Mouse (Mus musculus) brain, adult 2 months (tissue): ENCODE measurements around the gene Mogat1.
"Not testable (repeated sequence)": the region's sequence is repeated elsewhere in the genome, so short reads cannot be mapped to it uniquely, and the experiment has no call there.

Experiments used
- DNase-seq: peaks from one replicate; pipeline ENCODE4 v3.0.0; 2011; ENCODE audit warnings: low read depth, low spot score

Mogat1 gene

GRCm38 (mm10) chr1:78536310-78537164 lies 25.7 kb downstream of the Mogat1 start:
- DNase-seq, result peak; percentile 89

- DNase-seq, result peak; percentile 97
Measured at GRCm38 (mm10) chr1:78537494-78538010, 26.8 kb downstream of the Mogat1 start.

GRCm38 (mm10) chr1:78538396-78538795 lies 27.6 kb downstream of the Mogat1 start:
- DNase-seq, result peak; percentile 60

- DNase-seq, result no peak
Measured at GRCm38 (mm10) chr1:78539166-78539565, 28.4 kb downstream of the Mogat1 start.

- not testable (repeated sequence) for DNase-seq
Measured at GRCm38 (mm10) chr1:78543631-78544030, 32.8 kb downstream of the Mogat1 start.

- no peak for DNase-seq
Measured at GRCm38 (mm10) chr1:78546258-78546657, 35.5 kb downstream of the Mogat1 start.

GRCm38 (mm10) chr1:78548961-78549360 lies 38.2 kb downstream of the Mogat1 start:
- peak; percentile 73 for DNase-seq

- no peak for DNase-seq
Measured at GRCm38 (mm10) chr1:78554012-78554666, 43.3 kb downstream of the Mogat1 start.

GRCm38 (mm10) chr1:78566963-78567362 lies 56.2 kb downstream of the Mogat1 start:
- peak; percentile 12 for DNase-seq

- peak; percentile 39 for DNase-seq
Measured at GRCm38 (mm10) chr1:78567421-78567820, 56.6 kb downstream of the Mogat1 start.

- DNase-seq, result peak; percentile 84
Measured at GRCm38 (mm10) chr1:78567834-78568507, 57.2 kb downstream of the Mogat1 start.

- DNase-seq, result peak; percentile 9
Measured at GRCm38 (mm10) chr1:78569617-78570016, 58.8 kb downstream of the Mogat1 start.

GRCm38 (mm10) chr1:78585080-78585479 lies 74.3 kb downstream of the Mogat1 start:
- DNase-seq, result peak; percentile 78

- DNase-seq, result no peak
Measured at GRCm38 (mm10) chr1:78586986-78587385, 76.2 kb downstream of the Mogat1 start.
